Mouse (Mus musculus) small intestine, adult 2 months (tissue): ENCODE data around the gene H2al2c. TPM values are rescaled to one million over a fixed set of nuclear protein-coding genes. Genes with fewer than 3 reads are reported as not detected.
"Not testable (repeated sequence)": the region's sequence is repeated elsewhere in the genome, so short reads cannot be mapped to it uniquely, and the experiment has no call there.

Source experiments
- H3K27ac ChIP-seq: fragments of 200-500 bp; 2 replicates; pipeline ENCODE4 v1.5.1; 2012; ENCODE audit warnings: low read depth, low read length, control low read depth, inconsistent platforms; ENCODE audit not compliant: insufficient read depth
- H3K27me3 ChIP-seq: fragments of 200-500 bp; 2 replicates; pipeline ENCODE4 v1.6.1; 2012; ENCODE audit warnings: mild to moderate bottlenecking, moderate library complexity, low read length, inconsistent platforms; ENCODE audit not compliant: control insufficient read depth, insufficient read depth
- H3K36me3 ChIP-seq: fragments of 200-500 bp; 2 replicates; pipeline ENCODE4 v1.6.1; 2012; ENCODE audit warnings: mild to moderate bottlenecking, low read length, control low read depth, inconsistent platforms; ENCODE audit not compliant: control insufficient read depth, insufficient read depth
- H3K4me1 ChIP-seq: fragments of 200-500 bp; 2 replicates; pipeline ENCODE4 v1.6.1; 2012; ENCODE audit warnings: low read length, inconsistent platforms, mixed read lengths; ENCODE audit not compliant: control insufficient read depth, insufficient read depth, insufficient read length
- H3K4me3 ChIP-seq: fragments of 200-500 bp; 2 replicates; pipeline ENCODE4 v1.5.1; 2012; ENCODE audit warnings: low read depth, mild to moderate bottlenecking, control low read depth, inconsistent platforms, low read length, moderate library complexity
- WGBS: fragments of 180-500 bp; shearing (Covaris S2); methylation state at CpG from one replicate; pipeline ENCODE4 v1.1.7; 2018; 5-methylcytosine and 5-hydroxymethylcytosine counted together
- polyA plus RNA-seq: library from polyadenylated mRNA; depleted of rRNA; stranded (reverse); fragments of >200 nt; gene quantifications from 2 replicates; pipeline ENCODE4 v1.2.3, GENCODE M21; 2012; rRNA removed

The H2al2c gene
- not detected in 2 replicates for polyA plus RNA-seq

- H3K27me3 ChIP-seq, H3K4me1 ChIP-seq, H3K36me3 ChIP-seq, H3K4me3 ChIP-seq, H3K27ac ChIP-seq: not testable (repeated sequence)
- no CpG with 5 or more reads among the region's 4 CpGs for WGBS
Measured at GRCm38 (mm10) chrY:2598799-2599198, at the start of gene H2al2c. Gene H2al2c, plus strand, starts transcription at chrY:2599099.

Other genes starting within 250 kb of the H2al2c start
- not detected in 2 replicates for gene Sry, start 64.6 kb downstream of the H2al2c start, polyA plus RNA-seq
- not detected in 2 replicates for gene H2al2b, start 121.6 kb downstream of the H2al2c start, polyA plus RNA-seq
- not detected in 2 replicates for gene Gm4064, start 197.1 kb downstream of the H2al2c start, polyA plus RNA-seq
- not detected in 2 replicates for gene Rbmy, start 231.6 kb downstream of the H2al2c start, polyA plus RNA-seq
- not detected in 2 replicates for gene Gm10256, start 231.6 kb downstream of the H2al2c start, polyA plus RNA-seq